In the genomic region with DNA sequence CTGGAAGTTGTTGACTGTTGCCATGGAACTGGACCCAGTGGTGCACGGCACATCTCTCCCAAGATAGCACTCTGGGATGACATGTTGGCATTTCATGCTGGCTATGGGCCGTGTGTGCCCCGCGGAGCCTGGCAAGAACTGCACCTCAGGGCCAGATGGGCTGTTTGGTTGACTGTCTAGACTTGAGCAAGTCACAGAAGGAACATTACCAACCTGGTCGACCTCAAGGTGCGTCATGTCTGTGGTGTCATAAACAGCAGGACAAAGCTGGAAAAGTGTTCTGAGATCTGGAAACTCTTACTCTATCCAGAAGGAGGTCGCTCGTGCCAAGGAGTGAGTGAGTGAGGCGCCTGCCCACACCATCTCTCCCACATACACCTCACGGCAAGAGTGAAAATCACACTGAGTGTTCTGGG, we compare ENCODE assay signal across 12 mouse cellular contexts. TPM values are rescaled to one million over a fixed set of nuclear protein-coding genes. Genes with fewer than 3 reads are reported as not detected.
DNase-seq lines count a peak whose midpoint lies in the region; ATAC-seq lines count a peak whose summit lies in the region.
"Had no signal": no experiment of that assay in that cellular context is flagged by ENCODE, and none has a peak within 500 bp of the region (broad histone marks: within the 10 kb centered on the region; RNA-seq: fewer than 3 reads in every experiment).

No protein-coding gene starts in this region.

- no peak overlapping the region for H3K9ac ChIP-seq in forebrain, embryonic 16.5 days (replicated peaks; ENCODE audit: low read depth, low read length)
- H3K9ac ChIP-seq in forebrain, embryonic 12.5 days: no peak overlapping the region
- H3K9ac ChIP-seq in heart, embryonic 12.5 days: no peak overlapping the region
- H3K9ac ChIP-seq: intestine, embryonic 15.5 days had no signal

- H3K4me2 ChIP-seq in forebrain, embryonic 16.5 days (ENCODE audit: low read length): no peak overlapping the region
- no peak overlapping the region for H3K4me2 ChIP-seq in forebrain, embryonic 12.5 days
- H3K4me2 ChIP-seq in heart, embryonic 12.5 days: no peak overlapping the region
- H3K4me2 ChIP-seq: intestine, embryonic 15.5 days; liver, embryonic 11.5 days had no signal

- no peaks in the 10 kb centered on the region for H3K27me3 ChIP-seq in forebrain, embryonic 16.5 days (replicated peaks; ENCODE audit: control insufficient read depth, insufficient read depth, low read length)
- H3K27me3 ChIP-seq in forebrain, embryonic 12.5 days: no peaks in the 10 kb centered on the region
- no peaks in the 10 kb centered on the region for H3K27me3 ChIP-seq in heart, embryonic 12.5 days (replicated peaks)
- H3K27me3 ChIP-seq: intestine, embryonic 15.5 days had no signal

- WGBS in forebrain, embryonic 16.5 days: 80% methylated on average over 10 of the region's 10 CpGs
- WGBS in forebrain, embryonic 12.5 days: 93% methylated on average over 10 of the region's 10 CpGs
- 80% methylated on average over 10 of the region's 10 CpGs for WGBS in heart, embryonic 12.5 days

- H3K4me3 ChIP-seq in forebrain, embryonic 16.5 days (replicated peaks; ENCODE audit: low read length): no peak overlapping the region
- H3K4me3 ChIP-seq in forebrain, embryonic 12.5 days (replicated peaks): no peak overlapping the region
- no peak overlapping the region for H3K4me3 ChIP-seq in heart, embryonic 12.5 days
- H3K4me3 ChIP-seq: intestine, embryonic 15.5 days had no signal

- H3K36me3 ChIP-seq in forebrain, embryonic 16.5 days (ENCODE audit: control insufficient read depth, insufficient read depth): no peaks in the 10 kb centered on the region
- no peaks in the 10 kb centered on the region for H3K36me3 ChIP-seq in forebrain, embryonic 12.5 days (replicated peaks)
- no peaks in the 10 kb centered on the region for H3K36me3 ChIP-seq in heart, embryonic 12.5 days
- H3K36me3 ChIP-seq: G1E; intestine, embryonic 15.5 days had no signal

- H3K4me1 ChIP-seq in forebrain, embryonic 16.5 days (replicated peaks; ENCODE audit: control insufficient read depth, insufficient read depth, low read length): peaks cover 11% of the 10 kb centered on the region
- H3K4me1 ChIP-seq in forebrain, embryonic 12.5 days: peaks cover 4% of the 10 kb centered on the region; the same call in 1 of the 2 replicates
- H3K4me1 ChIP-seq in heart, embryonic 12.5 days (replicated peaks): 0 out of 2 replicates have a peak, but pooled peaks cover 4% of the 10 kb centered on the region

- DNase-seq in testis, postnatal 10 days (ENCODE audit: low spot score): peak; percentile 33
- DNase-seq in testis, postnatal 14 days (ENCODE audit: low spot score): no peak
- peak; percentile 47 to 67 for DNase-seq in layer of hippocampus, postnatal 14 days (ENCODE audit: low spot score in 2 of 2)
- no peak for DNase-seq in spleen, postnatal 4 days (ENCODE audit: low spot score in 2 of 2)
- DNase-seq in lung, postnatal 14 days: no peak
- DNase-seq: lung, postnatal 4 days had no signal

- peak; percentile 58; the same call in 1 of the 2 replicates for ATAC-seq in forebrain, embryonic 16.5 days
- ATAC-seq in forebrain, embryonic 12.5 days (ENCODE audit: low FRiP score): no peak
- no peak for ATAC-seq in heart, embryonic 12.5 days (ENCODE audit: insufficient number of reproducible peaks, low FRiP score)
- ATAC-seq: intestine, embryonic 15.5 days had no signal

- no peak overlapping the region for H3K27ac ChIP-seq in forebrain, embryonic 16.5 days (ENCODE audit: low read length)
- no peak overlapping the region for H3K27ac ChIP-seq in forebrain, embryonic 12.5 days
- H3K27ac ChIP-seq in heart, embryonic 12.5 days (ENCODE audit: poor library complexity, severe bottlenecking): no peak overlapping the region
- H3K27ac ChIP-seq: intestine, embryonic 15.5 days had no signal

- H3K9me3 ChIP-seq in forebrain, embryonic 16.5 days (ENCODE audit: control insufficient read depth, low read length): no peaks in the 10 kb centered on the region
- no peaks in the 10 kb centered on the region for H3K9me3 ChIP-seq in forebrain, embryonic 12.5 days
- H3K9me3 ChIP-seq in heart, embryonic 12.5 days (replicated peaks): peaks cover 23% of the 10 kb centered on the region
- H3K9me3 ChIP-seq: intestine, embryonic 15.5 days had no signal

RNA-seq across cellular contexts. Expression of a gene that starts 42.8 kb away (rescaled TPM):
- polyA plus RNA-seq in forebrain, embryonic 16.5 days (2015; fragmentation: Nextera tagmentation; extraction: Ambion mirVana): 0.84 and 1.0 TPM in 2 replicates
- polyA plus RNA-seq in forebrain, embryonic 12.5 days (2016; fragmentation: Nextera tagmentation; extraction: Ambion mirVana): 0.60 and 0.61 TPM in 2 replicates
- total RNA-seq in layer of hippocampus, postnatal 14 days (2021): 1 to 10 TPM; 7.6 to 8.6 TPM
- 0.92 and 1.4 TPM in 2 replicates for polyA plus RNA-seq in heart, embryonic 12.5 days (2016; fragmentation: Nextera tagmentation; extraction: Ambion mirVana)
- total RNA-seq: G1E had no signal

Comparison
In these comparisons a context has a peak if more than half of its experiments do, and no peak if none do; other contexts are left out.
1. DNase-seq: peak in testis, postnatal 10 days (single experiment) and layer of hippocampus, postnatal 14 days (2 of 2); none in testis, postnatal 14 days (single experiment), spleen, postnatal 4 days (0 of 2) and lung, postnatal 14 days (single experiment).